Mouse (Mus musculus): ENCODE results near the gene Arl6.

Arl6 gene

GRCm38 (mm10) chr16:59639102-59639691 is at the start of gene Arl6:
Gene Arl6 (minus strand): TSS chr16:59639391.
- peak; percentile 94 for DNase-seq (ENCODE audit: low read depth, low spot score)

GRCm38 (mm10) chr16:59685135-59685534 is 45.9 kb upstream of the Arl6 start:
- DNase-seq (ENCODE audit: low read depth, low spot score), result no peak

GRCm38 (mm10) chr16:59683434-59683833 is 44.2 kb upstream of the Arl6 start:
- peak; percentile 84 for DNase-seq (ENCODE audit: low read depth, low spot score)

GRCm38 (mm10) chr16:59682216-59682891 is 43.2 kb upstream of the Arl6 start:
- DNase-seq (ENCODE audit: low read depth, low spot score), result no peak

- no peak for DNase-seq (ENCODE audit: low read depth, low spot score)
Observed at GRCm38 (mm10) chr16:59666938-59667337, 27.7 kb upstream of the Arl6 start.

- no peak for DNase-seq (ENCODE audit: low read depth, low spot score)
Observed at GRCm38 (mm10) chr16:59643766-59644165, 4.6 kb upstream of the Arl6 start.

- DNase-seq (ENCODE audit: low read depth, low spot score), result no peak
Observed at GRCm38 (mm10) chr16:59639985-59640384, 794 bp upstream of the Arl6 start.

- no peak for DNase-seq (ENCODE audit: low read depth, low spot score)
Observed at GRCm38 (mm10) chr16:59634598-59634997, 4.6 kb downstream of the Arl6 start.

- DNase-seq (ENCODE audit: low read depth, low spot score), result no peak
Observed at GRCm38 (mm10) chr16:59621554-59621953, 17.6 kb downstream of the Arl6 start.

GRCm38 (mm10) chr16:59617167-59617566 is 22.0 kb downstream of the Arl6 start:
- DNase-seq (ENCODE audit: low read depth, low spot score), result peak; percentile 44

- DNase-seq (ENCODE audit: low read depth, low spot score), result no peak
Observed at GRCm38 (mm10) chr16:59615675-59616074, 23.5 kb downstream of the Arl6 start.

GRCm38 (mm10) chr16:59610750-59611149 is 28.4 kb downstream of the Arl6 start:
- no peak for DNase-seq (ENCODE audit: low read depth, low spot score)

- DNase-seq (ENCODE audit: low read depth, low spot score), result peak; percentile 55
Observed at GRCm38 (mm10) chr16:59604078-59604781, 35.0 kb downstream of the Arl6 start.

- DNase-seq (ENCODE audit: low read depth, low spot score), result peak; percentile 76
Observed at GRCm38 (mm10) chr16:59600311-59601251, 38.6 kb downstream of the Arl6 start, which contains the start of gene Crybg3. Gene Crybg3 (minus strand): TSS chr16:59600979.

- DNase-seq (ENCODE audit: low read depth, low spot score), result no peak
Observed at GRCm38 (mm10) chr16:59599411-59600265, 39.6 kb downstream of the Arl6 start.

- DNase-seq (ENCODE audit: low read depth, low spot score), result no peak
Observed at GRCm38 (mm10) chr16:59598997-59599396, 40.2 kb downstream of the Arl6 start.

GRCm38 (mm10) chr16:59597256-59597655 is 41.9 kb downstream of the Arl6 start:
- no peak for DNase-seq (ENCODE audit: low read depth, low spot score)

- no peak for DNase-seq (ENCODE audit: low read depth, low spot score)
Observed at GRCm38 (mm10) chr16:59594714-59595113, 44.5 kb downstream of the Arl6 start.

GRCm38 (mm10) chr16:59590790-59591189 is 48.4 kb downstream of the Arl6 start:
- no peak for DNase-seq (ENCODE audit: low read depth, low spot score)

GRCm38 (mm10) chr16:59588351-59589025 is 50.7 kb downstream of the Arl6 start:
- no peak for DNase-seq (ENCODE audit: low read depth, low spot score)

Measured in mesoderm, embryonic 11.5 days (tissue).